Mouse (Mus musculus) lung, embryonic 15.5 days (tissue): ENCODE results near the gene Pctp. TPM values are rescaled to one million over a fixed set of nuclear protein-coding genes. Genes with fewer than 3 reads are reported as not detected.

Source experiments
- ATAC-seq: fragments of 200-750 bp; cut with Nextera tagmentation; 2 replicates; pipeline ENCODE4 v1.8.0; 2017; ENCODE audit warnings: moderate number of reproducible peaks, borderline replicate concordance; ENCODE audit not compliant: low FRiP score, low TSS enrichment; ENCODE audit errors: extremely low read depth
- H3K27ac ChIP-seq: fragments of 300-500 bp; sonication (generic); 2 replicates; pipeline ENCODE4 v1.5.1; 2015; ENCODE audit warnings: moderate library complexity, mild to moderate bottlenecking, inconsistent platforms
- H3K27me3 ChIP-seq: fragments of 300-500 bp; sonication (generic); 2 replicates; pipeline ENCODE4 v1.6.1; 2015; ENCODE audit warnings: inconsistent platforms
- H3K36me3 ChIP-seq: fragments of 300-500 bp; sonication (generic); 2 replicates; pipeline ENCODE4 v1.6.1; 2015; ENCODE audit warnings: inconsistent platforms
- H3K4me1 ChIP-seq: fragments of 300-500 bp; sonication (generic); 2 replicates; pipeline ENCODE4 v1.6.1; 2015; ENCODE audit warnings: inconsistent platforms
- H3K4me2 ChIP-seq: fragments of 300-500 bp; sonication (generic); 2 replicates; pipeline ENCODE4 v1.6.1; 2015; ENCODE audit warnings: inconsistent platforms, mild to moderate bottlenecking, moderate library complexity
- H3K4me3 ChIP-seq: fragments of 300-500 bp; sonication (generic); 2 replicates; pipeline ENCODE4 v1.5.1; 2015; ENCODE audit warnings: mild to moderate bottlenecking, inconsistent platforms
- H3K9ac ChIP-seq: fragments of 300-500 bp; sonication (generic); 2 replicates; pipeline ENCODE4 v1.6.1; 2015; ENCODE audit warnings: inconsistent platforms
- H3K9me3 ChIP-seq: fragments of 300-500 bp; sonication (generic); 2 replicates; pipeline ENCODE4 v1.6.1; 2016; ENCODE audit warnings: inconsistent platforms
- whole genome bisulfite sequencing: fragments of 180-500 bp; shearing (Covaris S2); methylation state at CpG from one replicate; pipeline ENCODE4 v1.1.7; 2015; 5-methylcytosine and 5-hydroxymethylcytosine counted together
- polyA plus RNA-seq: library from polyadenylated mRNA; unstranded; fragments of >200 nt; fragmentation: Nextera tagmentation; extraction: Ambion mirVana; gene quantifications from 2 replicates; pipeline ENCODE4 v1.2.1, GENCODE M21; 2015

Pctp gene
- polyA plus RNA-seq, 1 experiment from 2014 or later: 10.8 TPM

DNA sequence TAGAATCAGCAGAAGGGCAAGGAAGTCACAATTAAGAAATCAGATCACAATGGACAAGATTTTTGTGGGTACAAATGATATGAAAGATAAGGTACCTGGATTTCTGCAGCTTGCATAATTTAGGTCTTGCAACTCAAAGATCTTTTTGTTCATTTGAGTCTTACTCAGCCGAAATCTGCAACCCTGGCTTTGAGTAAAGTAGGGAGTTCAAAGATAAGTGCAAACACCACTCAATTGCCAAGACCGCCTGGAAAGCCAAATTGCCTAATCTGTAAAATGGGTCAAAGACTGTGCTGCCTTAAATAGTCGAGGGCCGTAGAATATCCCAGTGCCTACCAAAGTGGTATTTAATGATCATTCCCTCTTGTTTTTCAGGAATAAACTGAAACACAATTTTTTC lies 692 bp upstream of the Pctp start:
- Histone ChIP-seq H3K4me3 (no peak overlapping the region), H3K27ac (no peak overlapping the region), H3K27me3 (no peaks in the 10 kb centered on the region), H3K9me3 (no peaks in the 10 kb centered on the region), H3K9ac (no peak overlapping the region), H3K36me3 (no peaks in the 10 kb centered on the region), H3K4me2 (no peak overlapping the region; the same call in 1 of the 2 replicates), H3K4me1 (peaks cover 10% of the 10 kb centered on the region)
- WGBS: 83% methylated on average over 4 of the region's 4 CpGs
- ATAC-seq: no peak

DNA sequence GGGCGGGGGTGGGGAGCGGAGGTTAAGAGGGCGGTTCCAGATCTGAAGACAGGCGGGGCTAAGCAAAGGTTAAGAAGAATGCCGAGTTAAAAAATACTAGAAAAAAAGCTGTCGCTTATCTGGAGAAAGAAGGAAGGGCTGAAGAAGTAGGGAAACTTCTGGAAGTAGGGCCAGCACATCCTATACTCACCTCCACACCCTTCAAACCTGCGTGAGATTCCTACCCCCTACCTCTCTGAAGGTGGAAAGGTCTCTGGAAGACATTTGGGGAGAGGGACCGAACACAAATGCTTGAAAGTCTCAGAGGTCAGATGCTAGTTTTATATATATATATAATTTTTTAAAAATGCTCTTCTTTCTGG lies 274 bp upstream of the Pctp start:
- H3K9me3 ChIP-seq: no peaks in the 10 kb centered on the region
- ATAC-seq: peak; percentile 46; the same call in 1 of the 2 replicates
- peak overlapping the region; percentile 73 for H3K4me2 ChIP-seq
- no peak overlapping the region for H3K27ac ChIP-seq
- WGBS: 10% methylated on average over 8 of the region's 8 CpGs
- no peaks in the 10 kb centered on the region for H3K27me3 ChIP-seq
- peaks cover 10% of the 10 kb centered on the region for H3K4me1 ChIP-seq
- no peak overlapping the region for H3K9ac ChIP-seq
- no peaks in the 10 kb centered on the region for H3K36me3 ChIP-seq
- H3K4me3 ChIP-seq: peak overlapping the region; percentile 53

GRCm38 (mm10) chr11:90001396-90002230 lies 1.1 kb downstream of the Pctp start:
- Histone ChIP-seq H3K4me3 (peak overlapping the region; percentile 53), H3K9me3 (no peaks in the 10 kb centered on the region), H3K4me1 (peaks cover 10% of the 10 kb centered on the region), H3K4me2 (peak overlapping the region; percentile 73), H3K27ac (no peak overlapping the region), H3K36me3 (no peaks in the 10 kb centered on the region), H3K27me3 (no peaks in the 10 kb centered on the region), H3K9ac (peak overlapping the region; percentile 51)
- 79% methylated on average over 10 of the region's 10 CpGs for WGBS
- no peak for ATAC-seq

DNA sequence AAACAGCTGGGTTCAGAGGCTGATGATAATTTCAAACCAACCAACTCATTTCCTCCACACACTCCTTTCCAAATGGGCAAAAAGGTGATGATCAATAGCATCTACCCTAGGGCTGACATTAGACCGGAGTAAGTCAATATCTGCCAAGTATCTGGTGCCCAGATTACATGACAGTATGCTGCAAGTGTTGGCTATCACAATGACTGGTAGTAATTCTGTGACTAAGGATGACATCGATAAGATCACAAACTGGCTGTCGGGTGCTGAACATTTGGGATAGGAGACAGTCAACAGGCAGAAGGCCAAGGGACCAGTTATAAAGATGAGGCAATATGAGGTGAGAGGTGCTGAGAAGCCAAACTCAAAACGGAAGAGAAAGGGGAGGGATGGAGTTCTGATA lies 2.0 kb downstream of the Pctp start:
- H3K4me1 ChIP-seq: peaks cover 10% of the 10 kb centered on the region
- H3K36me3 ChIP-seq: no peaks in the 10 kb centered on the region
- H3K27ac ChIP-seq: no peak overlapping the region
- 79% methylated on average over 4 of the region's 4 CpGs for WGBS
- no peaks in the 10 kb centered on the region for H3K9me3 ChIP-seq
- H3K4me2 ChIP-seq: no peak overlapping the region
- no peak for ATAC-seq
- no peak overlapping the region for H3K9ac ChIP-seq
- H3K27me3 ChIP-seq: no peaks in the 10 kb centered on the region
- no peak overlapping the region for H3K4me3 ChIP-seq

DNA sequence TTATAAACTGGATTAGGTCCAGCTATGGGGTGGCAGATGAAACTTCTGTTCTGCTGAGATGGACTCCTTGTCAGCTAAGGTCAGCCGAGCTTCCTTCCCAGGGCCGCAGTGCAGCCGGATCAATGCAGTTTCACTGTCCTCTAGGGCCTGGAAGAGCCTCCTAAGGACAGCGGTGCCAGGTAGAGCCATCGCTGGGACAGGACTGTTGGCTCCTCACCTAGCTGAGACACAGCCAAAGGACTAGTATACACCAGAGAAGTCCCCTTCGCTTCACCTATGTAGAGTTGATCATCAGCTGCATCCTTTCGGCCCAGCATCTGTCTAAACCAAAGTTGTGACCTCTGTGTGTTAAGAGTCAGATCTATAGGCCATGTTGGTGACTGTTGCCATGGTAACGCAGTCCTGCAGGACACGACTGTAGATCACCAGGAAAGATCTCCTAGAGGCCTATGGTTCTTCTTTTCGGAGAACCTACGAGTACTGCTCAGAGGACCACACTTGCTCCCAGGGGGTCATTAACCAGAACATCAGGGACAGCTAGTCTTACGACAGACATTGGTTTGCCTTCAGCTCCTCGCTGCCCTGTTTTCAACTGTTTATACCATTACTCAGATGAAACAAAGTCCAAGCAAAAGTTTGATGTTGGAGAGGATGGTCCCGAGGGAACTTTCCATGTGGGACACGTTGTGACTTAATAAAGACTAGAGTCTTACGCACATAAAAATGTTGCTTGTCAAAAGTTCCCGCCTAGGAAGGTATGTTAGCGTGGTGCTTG lies 3.5 kb downstream of the Pctp start:
- no peaks in the 10 kb centered on the region for H3K36me3 ChIP-seq
- WGBS: 87% methylated on average over 18 of the region's 18 CpGs
- peaks cover 17% of the 10 kb centered on the region for H3K4me1 ChIP-seq

DNA sequence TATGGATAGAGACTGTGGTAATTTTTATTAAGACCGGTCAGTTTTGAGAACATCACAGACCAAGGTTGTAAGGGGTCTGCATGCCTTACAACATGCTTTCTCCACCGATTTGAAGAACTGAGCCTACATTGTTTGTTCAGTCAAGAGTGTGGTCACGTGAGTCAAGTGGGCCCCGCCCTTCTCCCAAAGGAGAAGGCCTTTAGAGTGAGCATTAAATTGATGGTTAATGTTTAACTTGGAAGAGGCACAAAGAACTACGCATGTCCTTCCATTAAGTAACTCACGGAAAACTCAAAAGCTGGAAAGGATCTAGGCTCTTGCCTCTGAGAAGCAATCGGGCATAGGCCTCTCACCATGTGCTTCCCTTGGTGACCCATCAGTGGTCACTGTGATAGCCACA lies 5.8 kb downstream of the Pctp start:
- no peak overlapping the region for H3K4me3 ChIP-seq
- peak; percentile 29; the same call in 1 of the 2 replicates for ATAC-seq
- H3K9ac ChIP-seq: no peak overlapping the region
- no peaks in the 10 kb centered on the region for H3K9me3 ChIP-seq
- 60% methylated on average over 7 of the region's 7 CpGs for WGBS
- H3K27ac ChIP-seq: peak overlapping the region; percentile 12; the same call in 1 of the 2 replicates
- no peaks in the 10 kb centered on the region for H3K27me3 ChIP-seq
- no peaks in the 10 kb centered on the region for H3K36me3 ChIP-seq
- H3K4me2 ChIP-seq: no peak overlapping the region
- peaks cover 17% of the 10 kb centered on the region for H3K4me1 ChIP-seq

More for the DNA sequence above, 3.5 kb downstream of the Pctp start:
- H3K4me2 ChIP-seq: no peak overlapping the region
- H3K4me3 ChIP-seq: no peak overlapping the region
- no peaks in the 10 kb centered on the region for H3K9me3 ChIP-seq
- ATAC-seq: no peak
- H3K27ac ChIP-seq: no peak overlapping the region
- no peaks in the 10 kb centered on the region for H3K27me3 ChIP-seq
- H3K9ac ChIP-seq: no peak overlapping the region

- no peak for ATAC-seq
- Histone ChIP-seq H3K4me2 (no peak overlapping the region), H3K9ac (no peak overlapping the region), H3K27ac (peak overlapping the region; percentile 24; the same call in 1 of the 2 replicates), H3K36me3 (no peaks in the 10 kb centered on the region), H3K4me1 (peaks cover 15% of the 10 kb centered on the region), H3K27me3 (no peaks in the 10 kb centered on the region), H3K9me3 (no peaks in the 10 kb centered on the region), H3K4me3 (no peak overlapping the region)
- WGBS: 89% methylated on average over 4 of the region's 4 CpGs
Observed at GRCm38 (mm10) chr11:89996406-89996805, 6.3 kb downstream of the Pctp start.

DNA sequence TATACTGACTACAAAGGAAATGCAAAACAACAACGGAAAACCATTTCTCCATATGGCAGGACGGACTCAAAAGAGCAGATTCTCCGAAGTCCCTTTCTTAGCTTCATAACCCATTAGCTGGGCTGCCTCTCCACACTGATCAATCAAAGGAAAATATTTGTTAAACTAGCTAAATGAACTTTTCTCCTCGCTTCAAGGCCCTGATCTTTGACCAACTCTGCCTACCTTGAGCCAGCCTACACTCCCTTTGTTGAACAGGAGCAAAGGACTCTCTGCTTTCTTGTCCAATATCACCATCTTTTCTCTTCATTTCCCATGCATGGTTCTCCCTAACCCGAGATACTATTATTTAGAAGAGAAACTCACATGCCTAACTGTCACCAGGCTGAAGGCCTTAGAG lies 7.1 kb downstream of the Pctp start:
- Histone ChIP-seq H3K9ac (no peak overlapping the region), H3K4me3 (no peak overlapping the region), H3K9me3 (no peaks in the 10 kb centered on the region), H3K4me2 (no peak overlapping the region), H3K27me3 (no peaks in the 10 kb centered on the region), H3K27ac (no peak overlapping the region), H3K36me3 (no peaks in the 10 kb centered on the region), H3K4me1 (peaks cover 15% of the 10 kb centered on the region)
- ATAC-seq: no peak
- 92% methylated on average over 5 of the region's 5 CpGs for WGBS

GRCm38 (mm10) chr11:89994706-89995105 lies 8.0 kb downstream of the Pctp start:
- 67% methylated on average over 2 of the region's 2 CpGs for WGBS
- H3K4me1 ChIP-seq: peaks cover 15% of the 10 kb centered on the region

GRCm38 (mm10) chr11:89991661-89992060 lies 11.0 kb downstream of the Pctp start:
- Histone ChIP-seq H3K4me3 (no peak overlapping the region), H3K4me1 (peaks cover 15% of the 10 kb centered on the region), H3K9me3 (no peaks in the 10 kb centered on the region), H3K9ac (no peak overlapping the region), H3K4me2 (no peak overlapping the region), H3K27me3 (no peaks in the 10 kb centered on the region), H3K27ac (no peak overlapping the region), H3K36me3 (no peaks in the 10 kb centered on the region)
- ATAC-seq: no peak

More at GRCm38 (mm10) chr11:89994706-89995105, 8.0 kb downstream of the Pctp start:
- Histone ChIP-seq H3K4me2 (no peak overlapping the region), H3K27ac (no peak overlapping the region), H3K4me3 (no peak overlapping the region), H3K9ac (no peak overlapping the region), H3K9me3 (no peaks in the 10 kb centered on the region), H3K36me3 (no peaks in the 10 kb centered on the region), H3K27me3 (no peaks in the 10 kb centered on the region)
- ATAC-seq: no peak

DNA sequence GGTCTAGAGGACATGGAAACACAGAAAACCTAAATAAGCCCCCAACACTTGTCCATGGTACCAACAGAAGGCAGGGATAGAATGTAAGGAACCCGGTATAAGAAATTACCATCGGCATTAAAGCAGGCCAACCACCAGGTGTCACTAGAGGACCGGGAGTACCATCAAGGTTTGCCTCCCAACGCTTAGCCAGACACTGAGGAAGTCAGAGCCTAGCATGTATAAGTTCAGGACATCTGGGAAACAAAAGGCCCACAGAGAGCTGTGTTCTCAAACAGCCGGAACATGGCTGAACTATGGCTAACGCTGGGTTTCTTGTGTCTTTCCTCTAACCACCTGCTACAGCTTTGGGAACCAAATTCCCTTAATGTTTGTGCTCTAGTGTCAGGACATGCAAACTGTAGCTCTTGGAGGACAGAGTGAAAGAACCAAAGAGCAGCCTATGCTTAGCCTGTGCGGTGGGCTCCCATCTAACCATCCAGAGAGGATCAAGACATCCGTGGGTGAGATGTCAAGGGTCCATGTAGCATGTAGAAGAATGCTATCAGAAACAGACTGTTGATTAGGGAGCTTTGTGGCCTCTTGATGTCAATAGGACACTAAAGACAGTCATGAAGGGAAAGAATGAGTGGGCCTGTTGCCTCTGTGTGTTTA lies 13.6 kb downstream of the Pctp start:
- WGBS: 21% methylated on average over 8 of the region's 8 CpGs
- Histone ChIP-seq H3K4me1 (peaks cover 8% of the 10 kb centered on the region), H3K36me3 (no peaks in the 10 kb centered on the region), H3K27me3 (no peaks in the 10 kb centered on the region), H3K4me2 (no peak overlapping the region), H3K4me3 (no peak overlapping the region), H3K27ac (no peak overlapping the region), H3K9me3 (no peaks in the 10 kb centered on the region), H3K9ac (no peak overlapping the region)
- ATAC-seq: 0 out of 2 replicates have a peak, but pooled peaks have one; percentile 28

- WGBS: 88% methylated on average over 8 of the region's 8 CpGs
- H3K4me1 ChIP-seq: no peaks in the 10 kb centered on the region
- no peaks in the 10 kb centered on the region for H3K9me3 ChIP-seq
- no peaks in the 10 kb centered on the region for H3K36me3 ChIP-seq
- H3K4me3 ChIP-seq: no peak overlapping the region
- no peak overlapping the region for H3K9ac ChIP-seq
- no peaks in the 10 kb centered on the region for H3K27me3 ChIP-seq
- H3K27ac ChIP-seq: no peak overlapping the region
- no peak for ATAC-seq
- no peak overlapping the region for H3K4me2 ChIP-seq
Observed at GRCm38 (mm10) chr11:89986516-89986915, 16.2 kb downstream of the Pctp start.
